Mouse (Mus musculus) lung, embryonic 15.5 days (tissue): ENCODE results near the gene Apba1. TPM values are rescaled to one million over a fixed set of nuclear protein-coding genes. Genes with fewer than 3 reads are reported as not detected.

Experiments
- ATAC-seq: fragments of 200-750 bp; cut with Nextera tagmentation; 2 replicates; pipeline ENCODE4 v1.8.0; 2017; ENCODE audit warnings: moderate number of reproducible peaks, borderline replicate concordance; ENCODE audit not compliant: low FRiP score, low TSS enrichment; ENCODE audit errors: extremely low read depth
- H3K27ac ChIP-seq: fragments of 300-500 bp; sonication (generic); 2 replicates; pipeline ENCODE4 v1.5.1; 2015; ENCODE audit warnings: moderate library complexity, mild to moderate bottlenecking, inconsistent platforms
- H3K27me3 ChIP-seq: fragments of 300-500 bp; sonication (generic); 2 replicates; pipeline ENCODE4 v1.6.1; 2015; ENCODE audit warnings: inconsistent platforms
- H3K36me3 ChIP-seq: fragments of 300-500 bp; sonication (generic); 2 replicates; pipeline ENCODE4 v1.6.1; 2015; ENCODE audit warnings: inconsistent platforms
- H3K4me1 ChIP-seq: fragments of 300-500 bp; sonication (generic); 2 replicates; pipeline ENCODE4 v1.6.1; 2015; ENCODE audit warnings: inconsistent platforms
- H3K4me2 ChIP-seq: fragments of 300-500 bp; sonication (generic); 2 replicates; pipeline ENCODE4 v1.6.1; 2015; ENCODE audit warnings: inconsistent platforms, mild to moderate bottlenecking, moderate library complexity
- H3K4me3 ChIP-seq: fragments of 300-500 bp; sonication (generic); 2 replicates; pipeline ENCODE4 v1.5.1; 2015; ENCODE audit warnings: mild to moderate bottlenecking, inconsistent platforms
- H3K9ac ChIP-seq: fragments of 300-500 bp; sonication (generic); 2 replicates; pipeline ENCODE4 v1.6.1; 2015; ENCODE audit warnings: inconsistent platforms
- H3K9me3 ChIP-seq: fragments of 300-500 bp; sonication (generic); 2 replicates; pipeline ENCODE4 v1.6.1; 2016; ENCODE audit warnings: inconsistent platforms
- WGBS: fragments of 180-500 bp; shearing (Covaris S2); methylation state at CpG from one replicate; pipeline ENCODE4 v1.1.7; 2015; 5-methylcytosine and 5-hydroxymethylcytosine counted together
- polyA plus RNA-seq: library from polyadenylated mRNA; unstranded; fragments of >200 nt; fragmentation: Nextera tagmentation; extraction: Ambion mirVana; gene quantifications from 2 replicates; pipeline ENCODE4 v1.2.1, GENCODE M21; 2015

Gene Apba1
- polyA plus RNA-seq: 0.21 and 0.37 TPM in 2 replicates

- under 1% methylated on average over 76 of the region's 98 CpGs for WGBS
Measured at GRCm38 (mm10) chr19:23758554-23759321, at the start of gene Apba1. Gene Apba1 (plus strand): TSS chr19:23758887.

GRCm38 (mm10) chr19:23746506-23746905, 12.2 kb upstream of the Apba1 start:
- Histone ChIP-seq H3K27ac (no peak overlapping the region), H3K9me3 (no peaks in the 10 kb centered on the region), H3K4me3 (no peak overlapping the region), H3K9ac (no peak overlapping the region), H3K27me3 (no peaks in the 10 kb centered on the region), H3K4me2 (no peak overlapping the region), H3K36me3 (no peaks in the 10 kb centered on the region), H3K4me1 (no peaks in the 10 kb centered on the region)
- WGBS: 69% methylated on average over 3 of the region's 3 CpGs
- ATAC-seq: no peak

More at GRCm38 (mm10) chr19:23758554-23759321, at the start of gene Apba1:
- Histone ChIP-seq H3K27me3 (peaks cover 22% of the 10 kb centered on the region), H3K4me3 (peak within 1 kb of the TSS; percentile 77), H3K9me3 (no peaks in the 10 kb centered on the region), H3K4me2 (peak within 1 kb of the TSS; percentile 97), H3K27ac (peak within 1 kb of the TSS; percentile 74), H3K4me1 (peaks cover 20% of the 10 kb centered on the region), H3K9ac (peak within 1 kb of the TSS; percentile 85), H3K36me3 (no peaks in the 10 kb centered on the region)
- ATAC-seq: peak; percentile 81

GRCm38 (mm10) chr19:23757011-23757410, 1.7 kb upstream of the Apba1 start:
- Histone ChIP-seq H3K4me1 (peaks cover 20% of the 10 kb centered on the region), H3K27me3 (peaks cover 22% of the 10 kb centered on the region), H3K36me3 (no peaks in the 10 kb centered on the region), H3K27ac (no peak overlapping the region), H3K9me3 (no peaks in the 10 kb centered on the region), H3K9ac (no peak overlapping the region), H3K4me3 (no peak overlapping the region), H3K4me2 (peak overlapping the region; percentile 31; the same call in 1 of the 2 replicates)
- 17% methylated on average over 7 of the region's 7 CpGs for WGBS
- no peak for ATAC-seq

GRCm38 (mm10) chr19:23757961-23758553, 630 bp upstream of the Apba1 start:
- peak; percentile 86 for ATAC-seq
- Histone ChIP-seq H3K36me3 (no peaks in the 10 kb centered on the region), H3K4me1 (peaks cover 20% of the 10 kb centered on the region), H3K9me3 (no peaks in the 10 kb centered on the region), H3K4me2 (peak overlapping the region; percentile 97), H3K27me3 (peaks cover 22% of the 10 kb centered on the region), H3K4me3 (peak overlapping the region; percentile 77), H3K27ac (peak overlapping the region; percentile 74), H3K9ac (peak overlapping the region; percentile 85)
- WGBS: 2% methylated on average over 40 of the region's 40 CpGs

GRCm38 (mm10) chr19:23759322-23759945, 747 bp downstream of the Apba1 start:
- WGBS: 1% methylated on average over 17 of the region's 17 CpGs
- H3K27me3 ChIP-seq: peaks cover 22% of the 10 kb centered on the region
- peak overlapping the region; percentile 85 for H3K9ac ChIP-seq
- no peak for ATAC-seq
- no peaks in the 10 kb centered on the region for H3K36me3 ChIP-seq
- peak overlapping the region; percentile 77 for H3K4me3 ChIP-seq
- no peak overlapping the region for H3K27ac ChIP-seq
- H3K4me2 ChIP-seq: peak overlapping the region; percentile 97
- no peaks in the 10 kb centered on the region for H3K9me3 ChIP-seq
- peaks cover 20% of the 10 kb centered on the region for H3K4me1 ChIP-seq

GRCm38 (mm10) chr19:23763371-23763770, 4.7 kb downstream of the Apba1 start:
- WGBS: 81% methylated on average over 6 of the region's 6 CpGs
- no peak overlapping the region for H3K4me2 ChIP-seq
- no peaks in the 10 kb centered on the region for H3K36me3 ChIP-seq
- H3K9me3 ChIP-seq: no peaks in the 10 kb centered on the region
- H3K4me1 ChIP-seq: peaks cover 10% of the 10 kb centered on the region
- no peak overlapping the region for H3K9ac ChIP-seq
- H3K27me3 ChIP-seq: peaks cover 22% of the 10 kb centered on the region
- no peak for ATAC-seq
- H3K27ac ChIP-seq: no peak overlapping the region
- H3K4me3 ChIP-seq: no peak overlapping the region

GRCm38 (mm10) chr19:23764051-23764450, 5.4 kb downstream of the Apba1 start:
- no peak overlapping the region for H3K9ac ChIP-seq
- no peak for ATAC-seq
- no peaks in the 10 kb centered on the region for H3K9me3 ChIP-seq
- H3K27ac ChIP-seq: no peak overlapping the region
- peaks cover 8% of the 10 kb centered on the region for H3K4me1 ChIP-seq
- peaks cover 20% of the 10 kb centered on the region for H3K27me3 ChIP-seq
- H3K36me3 ChIP-seq: no peaks in the 10 kb centered on the region
- H3K4me3 ChIP-seq: no peak overlapping the region
- WGBS: 60% methylated on average over 2 of the region's 2 CpGs
- no peak overlapping the region for H3K4me2 ChIP-seq

- H3K9me3 ChIP-seq: no peaks in the 10 kb centered on the region
- H3K9ac ChIP-seq: no peak overlapping the region
- no peak for ATAC-seq
- H3K36me3 ChIP-seq: no peaks in the 10 kb centered on the region
- H3K4me1 ChIP-seq: no peaks in the 10 kb centered on the region
- H3K4me2 ChIP-seq: no peak overlapping the region
- H3K4me3 ChIP-seq: no peak overlapping the region
- 49% methylated on average over 5 of the region's 5 CpGs for WGBS
- H3K27ac ChIP-seq: no peak overlapping the region
- no peaks in the 10 kb centered on the region for H3K27me3 ChIP-seq
Measured at GRCm38 (mm10) chr19:23768864-23769263, 10.2 kb downstream of the Apba1 start.

- no peak for ATAC-seq
- Histone ChIP-seq H3K27ac (no peak overlapping the region), H3K36me3 (no peaks in the 10 kb centered on the region), H3K27me3 (no peaks in the 10 kb centered on the region), H3K4me2 (no peak overlapping the region), H3K4me3 (no peak overlapping the region), H3K9ac (no peak overlapping the region), H3K4me1 (no peaks in the 10 kb centered on the region), H3K9me3 (no peaks in the 10 kb centered on the region)
- WGBS: 68% methylated on average over 10 of the region's 10 CpGs
Measured at GRCm38 (mm10) chr19:23770494-23771423, 12.1 kb downstream of the Apba1 start.

GRCm38 (mm10) chr19:23771971-23772370, 13.3 kb downstream of the Apba1 start:
- Histone ChIP-seq H3K36me3 (no peaks in the 10 kb centered on the region), H3K4me1 (no peaks in the 10 kb centered on the region), H3K4me2 (no peak overlapping the region), H3K9me3 (no peaks in the 10 kb centered on the region), H3K9ac (no peak overlapping the region), H3K27ac (no peak overlapping the region), H3K4me3 (no peak overlapping the region), H3K27me3 (no peaks in the 10 kb centered on the region)
- ATAC-seq: no peak
- 65% methylated on average over 7 of the region's 7 CpGs for WGBS

GRCm38 (mm10) chr19:23775356-23775755, 16.7 kb downstream of the Apba1 start:
- 87% methylated on average over 6 of the region's 6 CpGs for WGBS
- Histone ChIP-seq H3K9ac (no peak overlapping the region), H3K4me1 (no peaks in the 10 kb centered on the region), H3K27ac (no peak overlapping the region), H3K9me3 (no peaks in the 10 kb centered on the region), H3K4me3 (no peak overlapping the region), H3K4me2 (no peak overlapping the region), H3K36me3 (no peaks in the 10 kb centered on the region), H3K27me3 (no peaks in the 10 kb centered on the region)
- ATAC-seq: no peak
